Mouse (Mus musculus) embryonic fibroblast, embryonic 13.5 days (primary cell): ENCODE measurements at regions not wholly inside any gene's neighbourhood (a gene's known extent, or its start where the extent isn't known, plus 50 kb on each side); places are given as distances from the start of the nearest gene placed in this dataset.

ENCODE experiments used
- CTCF ChIP-seq: IDR thresholded peaks from 2 replicates; pipeline ENCODE4 v1.5.1; 2011; ENCODE audit warnings: mild to moderate bottlenecking, control low read depth, low read length, moderate library complexity, borderline replicate concordance; ENCODE audit not compliant: insufficient read depth
- POLR2A ChIP-seq: IDR thresholded peaks from 2 replicates; pipeline ENCODE4 v1.6.1; 2011; ENCODE audit warnings: low read depth, mild to moderate bottlenecking, control low read depth, low read length, moderate library complexity

GRCm38 (mm10) chr14:76828453-76829160, 208.0 kb upstream of the Ccdc122 start:
- TF ChIP-seq CTCF (no peak), POLR2A (no peak)
